Mouse (Mus musculus) small intestine, adult 2 months (tissue): ENCODE data around the gene She.

Experiments
- CTCF ChIP-seq: fragments of 200-500 bp; IDR thresholded peaks from 2 replicates; pipeline ENCODE4 v1.5.1; 2012; ENCODE audit warnings: low read depth, mild to moderate bottlenecking, control low read depth, inconsistent platforms, low read length, moderate library complexity, mixed read lengths; ENCODE audit not compliant: insufficient replicate concordance, insufficient read length; ENCODE audit errors: extremely low read depth
- POLR2A ChIP-seq: fragments of 200-500 bp; IDR thresholded peaks from 2 replicates; pipeline ENCODE4 v1.6.1; 2012; ENCODE audit warnings: low read depth, mild to moderate bottlenecking, control low read depth, inconsistent platforms, low read length, moderate library complexity

DNA sequence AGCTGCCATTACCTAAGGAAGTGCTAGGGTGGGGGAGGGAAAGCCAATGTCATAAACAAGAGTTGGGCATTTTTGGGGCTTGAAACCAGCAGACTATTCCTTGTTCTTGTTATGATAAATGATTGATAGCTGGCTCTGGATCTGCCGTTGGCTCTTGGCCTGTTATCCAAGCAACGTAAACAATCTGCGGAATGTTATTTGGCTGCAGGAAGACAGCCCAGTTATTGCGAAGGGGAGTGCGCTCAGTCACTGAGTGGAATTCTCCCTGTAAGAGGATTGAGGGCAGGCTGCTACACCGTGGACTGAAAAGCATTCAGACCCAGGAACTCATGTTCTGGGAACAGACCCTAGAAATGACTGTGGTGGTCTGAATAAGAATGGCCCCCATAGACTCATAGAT is 41.5 kb downstream of the She start:
- TF ChIP-seq CTCF (no peak), POLR2A (no peak)
